Mouse (Mus musculus) cerebellum, postnatal 4 days (tissue): Measurements from ENCODE around the gene Wdr26.
A peak's percentile ranks its signal among the peaks of the same experiment; 100 is the strongest.

Experiments
- DNase-seq, 2 experiments: peaks; one replicate each; pipeline ENCODE4 v3.0.0; 2022; ENCODE audit warnings: low spot score in 2 of 2, mixed read lengths in 1 of 2

Gene Wdr26

GRCm38 (mm10) chr1:181167816-181168215, 44.0 kb downstream of the Wdr26 start:
- no peak for DNase-seq

- DNase-seq: no peak
Measured at GRCm38 (mm10) chr1:181151541-181151940, 60.3 kb downstream of the Wdr26 start.

- peak; percentile 70 to 89 for DNase-seq
Measured at GRCm38 (mm10) chr1:181150827-181151534, 60.8 kb downstream of the Wdr26 start.

- DNase-seq: no peak
Measured at GRCm38 (mm10) chr1:181150431-181150826, 61.4 kb downstream of the Wdr26 start.

GRCm38 (mm10) chr1:181149373-181150017, 62.3 kb downstream of the Wdr26 start:
- no peak for DNase-seq

GRCm38 (mm10) chr1:181148540-181148939, 63.3 kb downstream of the Wdr26 start:
- no peak for DNase-seq

- DNase-seq: no peak
Measured at GRCm38 (mm10) chr1:181146187-181146586, 65.6 kb downstream of the Wdr26 start.

- no peak for DNase-seq
Measured at GRCm38 (mm10) chr1:181144966-181145365, 66.8 kb downstream of the Wdr26 start.

GRCm38 (mm10) chr1:181143950-181144836, 67.6 kb downstream of the Wdr26 start, which contains the start of the genes Nvl and Cnih4:
TSS of gene Nvl (minus strand) at chr1:181144204.
TSS of gene Cnih4 (plus strand) at chr1:181144693.
- peak; percentile 86 to 92 for DNase-seq

GRCm38 (mm10) chr1:181143609-181143949, 68.2 kb downstream of the Wdr26 start:
- DNase-seq: no peak

- no peak for DNase-seq
Measured at GRCm38 (mm10) chr1:181138730-181139129, 73.1 kb downstream of the Wdr26 start.

- DNase-seq: no peak
Measured at GRCm38 (mm10) chr1:181131915-181132314, 79.9 kb downstream of the Wdr26 start.

- DNase-seq: no peak
Measured at GRCm38 (mm10) chr1:181126766-181127165, 85.0 kb downstream of the Wdr26 start.

GRCm38 (mm10) chr1:181125916-181126315, 85.9 kb downstream of the Wdr26 start:
- DNase-seq: no peak

GRCm38 (mm10) chr1:181124145-181124544, 87.7 kb downstream of the Wdr26 start:
- DNase-seq: no peak
